Mouse (Mus musculus) neural tube, embryonic 15.5 days (tissue): ENCODE data around the gene Fgfr2. TPM values are rescaled to one million over a fixed set of nuclear protein-coding genes. Genes with fewer than 3 reads are reported as not detected.

Experiments used
- ATAC-seq: fragments of 200-750 bp; cut with Nextera tagmentation; 2 replicates; pipeline ENCODE4 v1.8.0; 2017; ENCODE audit warnings: mild to moderate bottlenecking, moderate TSS enrichment, moderate library complexity; ENCODE audit not compliant: low FRiP score
- H3K27ac ChIP-seq: fragments of 300-500 bp; sonication (generic); replicated peaks from 2 replicates; pipeline ENCODE4 v1.5.1; 2015; ENCODE audit warnings: mild to moderate bottlenecking, inconsistent platforms
- H3K27me3 ChIP-seq: fragments of 300-500 bp; sonication (generic); replicated peaks from 2 replicates; pipeline ENCODE4 v1.6.1; 2015; ENCODE audit warnings: inconsistent platforms
- H3K36me3 ChIP-seq: fragments of 300-500 bp; sonication (generic); 2 replicates; pipeline ENCODE4 v1.6.1; 2015; ENCODE audit warnings: inconsistent platforms
- H3K4me1 ChIP-seq: fragments of 300-500 bp; sonication (generic); 2 replicates; pipeline ENCODE4 v1.6.1; 2015; ENCODE audit warnings: inconsistent platforms
- H3K4me2 ChIP-seq: fragments of 300-500 bp; sonication (generic); 2 replicates; pipeline ENCODE4 v1.6.1; 2015; ENCODE audit warnings: inconsistent platforms, mild to moderate bottlenecking, moderate library complexity
- H3K4me3 ChIP-seq: fragments of 300-500 bp; sonication (generic); replicated peaks from 2 replicates; pipeline ENCODE4 v1.5.1; 2015; ENCODE audit warnings: mild to moderate bottlenecking, inconsistent platforms
- H3K9ac ChIP-seq: fragments of 300-500 bp; sonication (generic); replicated peaks from 2 replicates; pipeline ENCODE4 v1.6.1; 2015; ENCODE audit warnings: mild to moderate bottlenecking, inconsistent platforms
- H3K9me3 ChIP-seq: fragments of 300-500 bp; sonication (generic); replicated peaks from 2 replicates; pipeline ENCODE4 v1.6.1; 2016; ENCODE audit warnings: inconsistent platforms
- WGBS: fragments of 180-500 bp; shearing (Covaris S2); methylation state at CpG from one replicate; pipeline ENCODE4 v1.1.7; 2015; ENCODE audit warnings: mixed read lengths; 5-methylcytosine and 5-hydroxymethylcytosine counted together
- polyA plus RNA-seq: library from polyadenylated mRNA; unstranded; fragments of >200 nt; fragmentation: Nextera tagmentation; extraction: Ambion mirVana; gene quantifications from 2 replicates; pipeline ENCODE4 v1.2.1, GENCODE M21; 2015

Gene Fgfr2
- polyA plus RNA-seq, 1 experiment from 2014 or later: 21.2 TPM

DNA sequence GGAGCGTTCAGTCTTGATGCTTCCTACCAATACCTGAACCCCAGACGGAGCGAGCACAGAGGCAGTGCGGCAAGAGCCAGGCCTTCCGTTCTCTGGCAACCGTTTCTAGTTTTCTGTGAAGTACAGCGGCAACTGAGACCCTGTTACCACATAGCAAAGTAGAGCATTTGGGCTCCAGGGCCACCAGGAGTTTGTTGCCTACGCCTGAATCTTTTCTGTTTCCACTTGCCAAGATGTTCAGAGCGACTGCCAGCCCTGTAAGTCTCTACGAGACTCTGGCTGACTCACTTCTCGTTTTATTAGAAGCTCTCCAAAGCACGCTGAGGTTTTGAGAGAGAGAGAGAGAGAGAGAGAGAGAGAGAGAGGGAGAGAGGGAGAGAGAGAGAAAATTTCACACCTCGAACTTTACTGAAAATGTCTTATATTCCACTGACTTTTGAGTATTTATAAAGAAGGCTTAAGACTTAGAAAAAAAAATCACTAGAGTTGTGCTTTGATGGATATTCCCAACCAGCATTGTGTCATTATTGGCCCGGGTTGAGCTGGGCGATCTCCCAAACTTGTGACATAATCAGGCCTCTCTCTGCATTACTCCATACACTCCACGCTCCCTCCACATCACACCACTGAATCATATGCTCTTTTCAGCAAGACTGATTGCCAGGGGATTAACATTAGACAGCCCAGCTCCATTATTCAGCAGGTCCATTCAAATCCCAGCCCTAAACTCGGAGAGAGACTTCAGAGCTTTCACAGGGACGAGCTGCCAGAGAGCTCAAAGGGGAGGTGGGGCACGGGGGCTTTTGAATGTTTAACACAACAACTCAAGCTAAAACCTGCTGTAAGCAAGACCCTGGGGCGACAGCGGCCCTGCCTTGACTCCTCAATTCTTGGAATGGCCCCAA, 2907.6 kb downstream of the Fgfr2 start:
- no peaks in the 10 kb centered on the region for H3K36me3 ChIP-seq
- peak; percentile 86 for ATAC-seq
- no peak overlapping the region for H3K9ac ChIP-seq
- no peaks in the 10 kb centered on the region for H3K9me3 ChIP-seq
- H3K27me3 ChIP-seq: 0 out of 2 replicates have a peak, but pooled peaks cover 3% of the 10 kb centered on the region
- peaks cover 20% of the 10 kb centered on the region for H3K4me1 ChIP-seq
- WGBS: 31% methylated on average over 21 of the region's 21 CpGs
- peak overlapping the region; percentile 56 for H3K27ac ChIP-seq
- H3K4me3 ChIP-seq: no peak overlapping the region
- no peak overlapping the region for H3K4me2 ChIP-seq

DNA sequence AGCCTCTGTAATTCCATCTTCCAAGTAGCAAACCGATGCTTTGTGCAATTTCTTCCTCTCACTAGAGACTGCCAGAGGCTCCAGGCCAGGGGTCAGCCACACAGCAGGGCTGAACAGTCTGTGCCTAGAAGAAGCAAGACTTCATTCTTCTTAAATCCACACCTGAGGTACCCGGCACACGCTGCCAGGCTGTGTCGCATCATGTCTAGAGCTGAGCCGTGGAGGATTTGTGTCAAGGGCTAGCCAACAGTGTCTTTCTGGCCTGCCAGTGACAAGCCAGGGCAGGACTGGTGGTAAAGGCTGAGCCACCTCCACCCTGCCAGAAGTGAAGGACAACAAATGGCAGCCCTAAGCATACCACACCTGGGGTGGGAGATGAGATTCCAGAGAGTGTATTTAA, 2910.0 kb downstream of the Fgfr2 start:
- no peak for ATAC-seq
- 94% methylated on average over 5 of the region's 5 CpGs for WGBS

DNA sequence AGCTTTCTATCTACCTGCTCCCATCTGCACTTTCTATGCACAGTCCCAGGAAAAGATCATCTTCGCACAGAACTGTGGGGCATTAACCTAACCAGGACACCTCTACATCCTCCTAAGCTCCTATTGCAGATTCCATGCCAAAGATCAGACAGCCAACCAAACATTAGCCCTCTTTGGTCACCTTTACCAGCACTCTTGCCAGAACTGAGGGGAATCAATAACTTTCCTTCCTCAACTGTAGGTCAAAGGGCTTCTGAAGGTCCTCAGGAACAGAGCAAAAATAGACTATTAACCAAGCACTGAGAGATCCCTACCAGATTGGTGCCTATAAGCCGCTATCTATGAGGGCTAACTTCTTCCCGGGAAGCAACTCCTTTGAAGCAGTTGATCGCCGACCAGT, 2911.7 kb downstream of the Fgfr2 start:
- no peak overlapping the region for H3K9ac ChIP-seq
- no peak for ATAC-seq
- no peak overlapping the region for H3K4me3 ChIP-seq
- H3K4me2 ChIP-seq: no peak overlapping the region
- H3K27ac ChIP-seq: no peak overlapping the region
- H3K4me1 ChIP-seq: peaks cover 30% of the 10 kb centered on the region
- 88% methylated on average over 5 of the region's 5 CpGs for WGBS
- no peaks in the 10 kb centered on the region for H3K9me3 ChIP-seq
- H3K36me3 ChIP-seq: no peaks in the 10 kb centered on the region
- no peaks in the 10 kb centered on the region for H3K27me3 ChIP-seq

More for the DNA sequence above, 2910.0 kb downstream of the Fgfr2 start:
- Histone ChIP-seq H3K9ac (no peak overlapping the region), H3K27me3 (0 out of 2 replicates have a peak, but pooled peaks cover 3% of the 10 kb centered on the region), H3K27ac (no peak overlapping the region), H3K4me3 (no peak overlapping the region), H3K9me3 (no peaks in the 10 kb centered on the region), H3K4me2 (no peak overlapping the region), H3K36me3 (no peaks in the 10 kb centered on the region), H3K4me1 (peaks cover 20% of the 10 kb centered on the region)

DNA sequence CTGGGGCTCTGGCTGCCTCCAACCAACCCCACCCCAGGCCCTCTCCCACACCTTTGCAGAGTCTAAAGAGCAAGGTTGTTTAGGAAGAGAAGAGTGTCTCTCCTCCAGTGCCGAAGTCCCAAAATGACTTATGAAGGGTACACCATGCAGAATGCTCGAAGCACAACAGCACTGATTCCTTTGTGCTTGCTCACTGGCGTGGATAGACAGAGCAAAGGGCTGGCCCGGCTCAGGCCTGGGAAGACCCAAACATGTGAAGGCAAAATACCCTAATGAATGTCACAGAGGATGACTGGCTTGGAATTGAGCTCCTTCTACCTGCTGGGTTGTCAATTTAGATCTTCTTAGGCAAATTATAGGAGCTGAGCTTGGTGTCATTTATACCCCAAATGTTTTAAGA, 2914.5 kb downstream of the Fgfr2 start:
- 38% methylated on average over 4 of the region's 4 CpGs for WGBS
- Histone ChIP-seq H3K27me3 (no peaks in the 10 kb centered on the region), H3K4me1 (peaks cover 22% of the 10 kb centered on the region), H3K9me3 (no peaks in the 10 kb centered on the region), H3K36me3 (no peaks in the 10 kb centered on the region), H3K27ac (no peak overlapping the region), H3K4me3 (no peak overlapping the region), H3K9ac (no peak overlapping the region), H3K4me2 (no peak overlapping the region)
- no peak for ATAC-seq

DNA sequence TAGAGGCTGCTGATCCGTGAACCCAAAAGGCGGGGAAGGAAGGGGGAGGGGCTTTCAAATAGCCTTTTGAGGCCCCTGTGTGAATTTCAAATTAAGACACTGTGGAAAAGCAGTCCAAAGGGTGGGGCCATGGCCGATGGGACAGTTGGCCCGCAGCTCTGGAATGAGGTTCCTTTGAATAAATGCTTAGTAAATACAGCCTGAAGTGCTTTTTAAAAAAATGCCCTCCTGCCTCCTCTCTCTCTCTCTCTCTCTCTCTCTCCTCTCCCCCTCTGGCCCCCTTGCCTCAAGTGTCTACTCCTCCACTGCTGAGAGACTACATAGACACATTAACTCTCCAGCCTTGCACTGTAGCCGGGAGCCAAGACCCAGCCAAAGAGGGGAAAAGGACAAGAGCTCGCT, 2917.0 kb downstream of the Fgfr2 start:
- no peaks in the 10 kb centered on the region for H3K27me3 ChIP-seq
- H3K36me3 ChIP-seq: no peaks in the 10 kb centered on the region
- no peak overlapping the region; the same call in 1 of the 2 replicates for H3K27ac ChIP-seq
- WGBS: 23% methylated on average over 6 of the region's 6 CpGs
- no peak overlapping the region for H3K9ac ChIP-seq
- no peak for ATAC-seq
- no peak overlapping the region for H3K4me3 ChIP-seq
- no peak overlapping the region for H3K4me2 ChIP-seq
- H3K9me3 ChIP-seq: no peaks in the 10 kb centered on the region
- H3K4me1 ChIP-seq: peaks cover 20% of the 10 kb centered on the region

DNA sequence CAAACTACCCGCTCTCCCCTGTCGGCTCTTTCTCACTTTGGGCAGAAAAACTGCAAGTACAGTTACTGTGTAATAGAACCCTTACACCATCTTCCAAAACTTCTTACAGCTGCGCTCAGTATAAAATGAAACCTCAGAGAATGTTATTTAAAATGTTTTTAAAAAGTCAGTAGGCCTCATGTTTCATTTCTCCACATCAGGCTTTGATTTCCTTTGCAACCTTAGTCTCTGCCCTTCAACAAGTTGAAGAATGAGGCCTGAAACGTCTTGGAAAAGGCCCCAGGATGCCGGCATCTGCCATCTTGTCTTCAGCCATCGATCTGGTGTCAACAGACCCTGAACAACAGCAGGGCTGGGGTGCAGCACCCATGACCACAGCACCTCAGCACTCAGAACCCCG, 2918.0 kb downstream of the Fgfr2 start:
- H3K9me3 ChIP-seq: no peaks in the 10 kb centered on the region
- no peak for ATAC-seq
- no peaks in the 10 kb centered on the region for H3K36me3 ChIP-seq
- H3K4me1 ChIP-seq: peaks cover 23% of the 10 kb centered on the region
- H3K4me2 ChIP-seq: no peak overlapping the region
- no peak overlapping the region for H3K9ac ChIP-seq
- no peak overlapping the region for H3K4me3 ChIP-seq
- no peaks in the 10 kb centered on the region for H3K27me3 ChIP-seq
- WGBS: 83% methylated on average over 7 of the region's 7 CpGs
- H3K27ac ChIP-seq: no peak overlapping the region

DNA sequence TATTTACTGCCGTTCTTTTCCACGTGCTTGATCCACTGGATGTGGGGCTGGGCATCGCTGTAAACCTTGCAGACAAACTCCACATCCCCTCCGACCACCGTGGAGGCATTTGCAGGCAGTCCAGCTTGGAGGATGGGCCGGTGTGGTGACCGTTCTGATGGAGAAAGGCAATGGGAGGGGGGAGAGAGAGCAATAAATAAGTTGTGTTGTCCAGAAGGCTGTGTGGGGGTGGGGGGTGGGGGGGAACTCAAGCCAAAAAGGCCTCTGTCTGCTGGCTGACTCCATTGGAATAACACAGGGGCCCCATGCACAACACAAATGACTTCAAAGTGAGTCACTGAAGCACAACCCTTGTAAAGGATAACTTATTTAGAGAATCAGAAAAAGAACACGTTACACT, 2922.1 kb downstream of the Fgfr2 start:
- Histone ChIP-seq H3K27ac (no peak overlapping the region), H3K4me2 (no peak overlapping the region), H3K27me3 (no peaks in the 10 kb centered on the region), H3K4me3 (no peak overlapping the region), H3K36me3 (no peaks in the 10 kb centered on the region), H3K9ac (no peak overlapping the region), H3K9me3 (no peaks in the 10 kb centered on the region), H3K4me1 (peaks cover 8% of the 10 kb centered on the region; the same call in 1 of the 2 replicates)
- no peak for ATAC-seq
- WGBS: 31% methylated on average over 8 of the region's 8 CpGs

DNA sequence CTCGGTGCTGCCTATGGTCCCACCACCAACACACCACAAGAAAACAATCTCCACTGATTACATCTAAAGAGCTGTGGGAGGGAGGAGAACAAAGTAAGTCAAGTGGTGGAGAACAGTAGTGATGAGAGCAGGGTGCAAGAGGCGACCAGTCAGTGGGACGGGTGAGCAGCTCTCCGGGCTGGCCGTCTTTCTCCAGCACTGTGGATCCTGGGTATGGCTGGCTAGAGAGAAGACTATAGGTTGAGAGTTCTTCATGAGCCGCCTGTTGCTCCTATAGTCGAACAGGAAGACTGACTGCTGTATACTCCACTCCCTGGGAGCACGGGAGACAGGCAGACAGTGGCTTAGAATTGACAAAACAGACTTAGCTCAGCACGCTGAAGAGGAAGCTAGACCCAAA, 2923.2 kb downstream of the Fgfr2 start:
- H3K4me1 ChIP-seq: 0 out of 2 replicates have a peak, but pooled peaks cover 3% of the 10 kb centered on the region
- no peak for ATAC-seq
- WGBS: 89% methylated on average over 9 of the region's 9 CpGs
- H3K4me3 ChIP-seq: no peak overlapping the region
- no peaks in the 10 kb centered on the region for H3K36me3 ChIP-seq
- H3K27ac ChIP-seq: no peak overlapping the region
- no peak overlapping the region for H3K4me2 ChIP-seq
- no peak overlapping the region for H3K9ac ChIP-seq
- H3K27me3 ChIP-seq: no peaks in the 10 kb centered on the region
- H3K9me3 ChIP-seq: no peaks in the 10 kb centered on the region

DNA sequence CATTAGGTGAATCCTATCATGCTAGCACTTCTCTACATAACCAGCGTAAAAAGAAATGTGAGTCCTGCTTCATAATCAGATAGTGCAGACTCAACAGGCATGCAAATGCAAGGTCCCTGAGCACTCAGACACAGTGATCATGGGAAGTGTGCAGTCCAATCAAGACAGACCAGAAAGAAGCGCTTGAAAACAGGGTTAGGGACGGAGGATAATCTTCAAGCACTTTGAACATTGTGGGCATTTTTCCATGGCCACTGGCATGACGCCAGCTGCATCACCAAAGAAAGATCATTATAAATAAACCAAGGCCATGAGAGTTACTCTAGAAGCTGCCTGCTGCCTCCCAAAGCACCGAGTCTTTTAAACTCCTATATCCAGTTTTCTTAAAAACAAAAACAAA, 2923.8 kb downstream of the Fgfr2 start:
- Histone ChIP-seq H3K9ac (no peak overlapping the region), H3K4me2 (no peak overlapping the region), H3K4me1 (0 out of 2 replicates have a peak, but pooled peaks cover 3% of the 10 kb centered on the region), H3K36me3 (no peaks in the 10 kb centered on the region), H3K9me3 (no peaks in the 10 kb centered on the region), H3K4me3 (no peak overlapping the region), H3K27ac (no peak overlapping the region), H3K27me3 (no peaks in the 10 kb centered on the region)
- WGBS: 75% methylated on average over 5 of the region's 5 CpGs
- ATAC-seq: no peak

DNA sequence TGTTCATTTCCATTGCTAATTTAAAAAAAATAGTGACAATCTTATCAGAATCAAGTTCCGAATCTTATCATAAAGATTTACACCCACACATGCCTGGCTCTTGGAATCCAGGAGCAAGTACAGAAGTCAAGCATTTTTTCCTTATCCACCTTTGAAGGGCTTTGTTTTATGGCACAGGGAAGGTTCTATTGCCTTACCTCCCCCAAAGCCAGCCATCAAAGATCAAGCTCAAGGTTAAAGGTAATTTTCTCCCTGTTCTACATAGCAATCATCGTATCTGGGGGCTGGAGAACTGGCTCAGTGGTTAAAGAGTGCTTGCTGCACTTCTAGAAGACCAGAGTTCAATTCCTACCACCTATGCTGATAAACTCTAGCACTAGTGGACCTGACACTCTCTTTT, 2928.1 kb downstream of the Fgfr2 start:
- Histone ChIP-seq H3K4me2 (no peak overlapping the region), H3K4me1 (peaks cover 10% of the 10 kb centered on the region), H3K27me3 (no peaks in the 10 kb centered on the region), H3K27ac (no peak overlapping the region), H3K36me3 (no peaks in the 10 kb centered on the region), H3K9me3 (no peaks in the 10 kb centered on the region), H3K4me3 (no peak overlapping the region), H3K9ac (no peak overlapping the region)
- ATAC-seq: no peak
- 91% methylated on average over 2 of the region's 2 CpGs for WGBS

DNA sequence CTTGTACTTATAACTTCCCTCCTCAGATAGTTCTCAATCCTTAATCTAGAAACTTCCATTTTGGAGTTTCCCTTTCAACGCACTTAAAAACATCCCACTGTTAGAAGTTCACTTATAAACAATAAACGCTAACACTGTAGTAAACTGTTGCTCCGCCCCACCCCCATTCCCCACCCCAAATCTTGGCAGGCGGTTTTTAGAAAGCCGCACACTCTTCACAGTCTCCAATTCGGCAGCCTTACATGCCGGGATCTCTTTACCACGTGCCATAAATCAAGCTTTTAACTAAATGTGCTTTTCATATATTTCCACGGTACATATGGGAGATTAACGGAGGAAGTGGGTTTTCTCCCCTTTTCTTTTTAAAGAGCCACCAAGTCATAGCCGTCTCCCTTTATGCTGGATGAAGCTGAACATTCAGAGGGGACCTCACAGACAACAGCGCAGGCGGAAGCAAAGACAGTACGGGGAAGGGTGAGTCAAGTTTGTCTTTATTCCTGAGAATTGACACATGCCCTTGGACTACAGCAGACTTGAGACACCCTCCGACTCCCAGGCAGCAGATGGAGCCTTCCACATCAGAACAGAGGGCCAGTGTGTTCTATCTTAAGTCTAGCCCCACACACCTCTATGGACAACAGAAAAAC, 2932.7 kb downstream of the Fgfr2 start:
- Histone ChIP-seq H3K9ac (no peak overlapping the region), H3K27me3 (no peaks in the 10 kb centered on the region), H3K9me3 (no peaks in the 10 kb centered on the region), H3K4me3 (no peak overlapping the region), H3K36me3 (0 out of 2 replicates have a peak, but pooled peaks cover 3% of the 10 kb centered on the region), H3K4me1 (peaks cover 13% of the 10 kb centered on the region), H3K4me2 (peak overlapping the region; percentile 34), H3K27ac (no peak overlapping the region)
- WGBS: 25% methylated on average over 15 of the region's 15 CpGs
- ATAC-seq: no peak

DNA sequence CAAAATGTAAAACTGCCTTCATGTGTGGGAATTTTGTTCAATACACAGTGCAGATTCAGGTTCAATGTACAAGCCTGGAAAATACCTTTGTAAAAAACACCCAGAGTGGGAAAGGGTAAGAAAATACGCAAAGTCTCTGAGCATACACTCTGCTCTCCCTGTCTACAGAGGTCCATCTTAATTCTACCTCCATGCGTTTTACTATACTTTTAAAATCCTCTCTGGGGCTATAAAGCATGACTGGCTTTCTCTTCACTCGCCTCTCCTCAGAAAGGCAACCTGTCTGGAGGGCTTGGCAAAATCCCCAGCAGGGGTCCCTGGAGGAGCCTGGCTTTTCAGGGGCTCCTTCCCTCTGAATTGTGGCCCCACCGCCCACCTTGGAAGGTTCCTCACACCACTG, 2933.2 kb downstream of the Fgfr2 start:
- WGBS: 41% methylated on average over 4 of the region's 4 CpGs
- ATAC-seq: no peak
- Histone ChIP-seq H3K36me3 (peaks cover 3% of the 10 kb centered on the region; the same call in 1 of the 2 replicates), H3K4me1 (peaks cover 13% of the 10 kb centered on the region), H3K27ac (no peak overlapping the region), H3K27me3 (no peaks in the 10 kb centered on the region), H3K9ac (no peak overlapping the region), H3K4me3 (no peak overlapping the region), H3K9me3 (no peaks in the 10 kb centered on the region), H3K4me2 (0 out of 2 replicates have a peak overlapping the region, but pooled peaks have one; percentile 34)
